Mouse (Mus musculus): ENCODE measurements at regions not wholly inside any gene's neighbourhood (a gene's known extent, or its start where the extent isn't known, plus 50 kb on each side); places are given as distances from the start of the nearest gene placed in this dataset.
A peak's percentile ranks its signal among the peaks of the same experiment; 100 is the strongest.

GRCm38 (mm10) chr17:60761100-60761499 lies 1747.9 kb upstream of the Nudt12 start:
- DNase-seq (peak; percentile 71), ATAC-seq (peak; percentile 89)
- H3K9ac ChIP-seq: no peak overlapping the region
- no peaks in the 10 kb centered on the region for H3K9me3 ChIP-seq (ENCODE audit: low read length)
- H3K27me3 ChIP-seq (ENCODE audit: insufficient read depth, low read length): no peaks in the 10 kb centered on the region
- H3K36me3 ChIP-seq (ENCODE audit: insufficient read depth): no peaks in the 10 kb centered on the region
- H3K27ac ChIP-seq (ENCODE audit: low read depth, low read length): no peak overlapping the region
- no peak overlapping the region for H3K4me3 ChIP-seq (ENCODE audit: low read depth, low read length)
- H3K4me2 ChIP-seq (ENCODE audit: low read depth): no peak overlapping the region
- no peaks in the 10 kb centered on the region for H3K4me1 ChIP-seq (ENCODE audit: insufficient read depth)
- TF ChIP-seq CTCF (IDR thresholded peaks at IDR 0.05; ENCODE audit: low read depth): no peak

DNA sequence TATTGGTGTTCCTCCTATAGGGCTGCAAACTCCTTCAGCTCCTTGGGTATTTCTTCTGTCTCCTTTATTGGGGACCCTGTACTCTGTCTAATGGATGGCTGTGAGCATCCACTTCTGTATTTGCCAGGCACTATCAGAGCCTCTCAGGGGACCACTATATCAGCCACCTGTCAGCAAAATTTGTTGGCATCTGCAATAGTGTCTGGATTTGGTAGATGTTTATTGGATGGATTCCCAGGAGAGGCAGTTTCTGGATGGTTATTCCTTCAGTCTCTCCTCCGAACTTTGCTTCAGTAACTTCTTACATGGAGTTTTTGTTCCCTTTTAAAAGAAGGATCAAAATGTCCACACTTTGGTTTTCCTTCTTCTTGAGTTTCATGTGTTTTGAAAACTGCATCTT lies 1729.7 kb upstream of the Nudt12 start:
- H3K4me1 ChIP-seq (ENCODE audit: insufficient read depth): no peaks in the 10 kb centered on the region
- H3K4me2 ChIP-seq (ENCODE audit: low read depth): no peak overlapping the region
- ATAC-seq: no peak
- H3K9ac ChIP-seq: no peak overlapping the region
- no peak for DNase-seq
- H3K36me3 ChIP-seq (ENCODE audit: insufficient read depth): no peaks in the 10 kb centered on the region
- H3K9me3 ChIP-seq (ENCODE audit: low read length): no peaks in the 10 kb centered on the region
- WGBS: 68% methylated on average over 1 of the region's 1 CpGs
- H3K27me3 ChIP-seq (ENCODE audit: insufficient read depth, low read length): no peaks in the 10 kb centered on the region
- H3K4me3 ChIP-seq (ENCODE audit: low read depth, low read length): no peak overlapping the region
- no peak overlapping the region for H3K27ac ChIP-seq (ENCODE audit: low read depth, low read length)
- no peak for TF ChIP-seq CTCF (IDR thresholded peaks at IDR 0.05; ENCODE audit: low read depth)

- H3K4me2 ChIP-seq (ENCODE audit: low read depth): no peak overlapping the region
- no peaks in the 10 kb centered on the region for H3K27me3 ChIP-seq (ENCODE audit: insufficient read depth, low read length)
- H3K4me3 ChIP-seq (ENCODE audit: low read depth, low read length): no peak overlapping the region
- H3K9me3 ChIP-seq (ENCODE audit: low read length): no peaks in the 10 kb centered on the region
- no peaks in the 10 kb centered on the region for H3K36me3 ChIP-seq (ENCODE audit: insufficient read depth)
- DNase-seq: no peak
- no peak for TF ChIP-seq CTCF (IDR thresholded peaks at IDR 0.05; ENCODE audit: low read depth)
- no peak overlapping the region for H3K9ac ChIP-seq
- H3K27ac ChIP-seq (ENCODE audit: low read depth, low read length): no peak overlapping the region
- 87% methylated on average over 1 of the region's 1 CpGs for WGBS
- ATAC-seq: no peak
- H3K4me1 ChIP-seq (ENCODE audit: insufficient read depth): no peaks in the 10 kb centered on the region
Measured at GRCm38 (mm10) chr17:60738211-60738610, 1725.0 kb upstream of the Nudt12 start.

- ATAC-seq (no peak), DNase-seq (no peak)
- Histone ChIP-seq H3K27ac (ENCODE audit: low read depth, low read length) (no peak overlapping the region), H3K4me1 (ENCODE audit: insufficient read depth) (no peaks in the 10 kb centered on the region), H3K4me2 (ENCODE audit: low read depth) (no peak overlapping the region), H3K9ac (no peak overlapping the region), H3K9me3 (ENCODE audit: low read length) (no peaks in the 10 kb centered on the region), H3K27me3 (ENCODE audit: insufficient read depth, low read length) (no peaks in the 10 kb centered on the region), H3K4me3 (ENCODE audit: low read depth, low read length) (no peak overlapping the region), H3K36me3 (ENCODE audit: insufficient read depth) (no peaks in the 10 kb centered on the region)
- WGBS: 95% methylated on average over 2 of the region's 2 CpGs
- TF ChIP-seq CTCF (IDR thresholded peaks at IDR 0.05; ENCODE audit: low read depth): no peak
Measured at GRCm38 (mm10) chr17:60720138-60720537, 1707.0 kb upstream of the Nudt12 start.

- ATAC-seq: no peak
- Histone ChIP-seq H3K27ac (ENCODE audit: low read depth, low read length) (no peak overlapping the region), H3K36me3 (ENCODE audit: insufficient read depth) (no peaks in the 10 kb centered on the region), H3K4me2 (ENCODE audit: low read depth) (no peak overlapping the region), H3K4me1 (ENCODE audit: insufficient read depth) (no peaks in the 10 kb centered on the region), H3K9ac (no peak overlapping the region), H3K27me3 (ENCODE audit: insufficient read depth, low read length) (no peaks in the 10 kb centered on the region), H3K4me3 (ENCODE audit: low read depth, low read length) (no peak overlapping the region), H3K9me3 (ENCODE audit: low read length) (no peaks in the 10 kb centered on the region)
- TF ChIP-seq CTCF (IDR thresholded peaks at IDR 0.05; ENCODE audit: low read depth): no peak
- DNase-seq: no peak
Measured at GRCm38 (mm10) chr17:60717931-60718621, 1704.9 kb upstream of the Nudt12 start.

DNA sequence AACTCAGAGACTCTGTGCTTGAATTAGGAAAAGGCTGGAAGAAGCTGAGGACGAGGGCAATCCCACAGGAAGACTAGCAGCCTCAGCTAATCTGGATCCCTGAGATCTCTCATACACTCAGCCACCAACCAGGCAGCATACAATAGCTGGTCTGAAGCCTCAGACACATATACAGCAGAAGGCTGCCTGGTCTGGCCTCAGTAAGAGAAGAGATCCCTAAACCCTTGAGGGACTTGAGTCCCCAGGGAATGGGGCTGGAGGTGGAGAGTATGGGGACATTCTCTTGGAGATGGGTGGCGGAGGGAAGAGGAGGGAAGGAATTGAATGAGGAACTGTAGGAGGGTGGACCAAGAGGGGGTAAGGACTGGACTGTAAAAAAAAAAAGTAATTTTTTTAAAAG lies 1704.3 kb upstream of the Nudt12 start:
- no peak for ATAC-seq
- H3K36me3 ChIP-seq (ENCODE audit: insufficient read depth): no peaks in the 10 kb centered on the region
- 86% methylated on average over 2 of the region's 2 CpGs for WGBS

More for the DNA sequence above, 1704.3 kb upstream of the Nudt12 start:
- Histone ChIP-seq H3K9me3 (ENCODE audit: low read length) (no peaks in the 10 kb centered on the region), H3K9ac (no peak overlapping the region), H3K4me2 (ENCODE audit: low read depth) (no peak overlapping the region), H3K27ac (ENCODE audit: low read depth, low read length) (no peak overlapping the region), H3K27me3 (ENCODE audit: insufficient read depth, low read length) (no peaks in the 10 kb centered on the region), H3K4me3 (ENCODE audit: low read depth, low read length) (no peak overlapping the region), H3K4me1 (ENCODE audit: insufficient read depth) (no peaks in the 10 kb centered on the region)
- TF ChIP-seq CTCF (IDR thresholded peaks at IDR 0.05; ENCODE audit: low read depth): no peak
- DNase-seq: no peak
